Mouse (Mus musculus) heart, adult 2 months (tissue): ENCODE measurements around the gene Msi2.

Source experiments
- CTCF ChIP-seq: fragments of 200-600 bp; IDR thresholded peaks from 2 replicates; pipeline ENCODE4 v1.8.1; 2022; ENCODE audit warnings: antibody characterized with exemption, mild to moderate bottlenecking, moderate library complexity
- POLR2A ChIP-seq: fragments of 200-500 bp; IDR thresholded peaks from 2 replicates; pipeline ENCODE4 v1.6.1; 2011; ENCODE audit warnings: mild to moderate bottlenecking, low read depth, low read length, control low read depth; ENCODE audit not compliant: insufficient read depth

DNA sequence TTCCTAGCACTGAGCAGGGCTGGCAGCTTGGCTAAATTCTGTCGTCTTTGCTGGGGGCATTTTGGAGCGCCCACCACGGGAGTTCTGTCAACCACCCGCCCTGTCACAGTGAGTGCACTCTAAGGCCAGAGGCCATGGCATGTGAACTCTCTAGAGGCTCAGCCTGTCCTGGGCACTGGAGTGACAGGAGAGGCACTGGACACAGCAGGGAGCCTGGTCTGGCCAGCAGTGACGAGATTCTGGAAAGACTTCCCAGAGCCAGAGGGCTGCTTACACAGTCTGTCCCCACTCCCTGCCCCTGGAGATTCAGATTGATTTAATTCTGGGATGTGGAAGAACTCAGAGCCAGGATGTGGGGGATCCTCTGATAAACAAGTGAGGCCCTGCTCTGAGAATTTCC is 318.9 kb downstream of the Msi2 start:
- TF ChIP-seq CTCF, result no peak
- TF ChIP-seq POLR2A, result no peak
